Mouse (Mus musculus): ENCODE measurements around the gene Gcsam.

DNA sequence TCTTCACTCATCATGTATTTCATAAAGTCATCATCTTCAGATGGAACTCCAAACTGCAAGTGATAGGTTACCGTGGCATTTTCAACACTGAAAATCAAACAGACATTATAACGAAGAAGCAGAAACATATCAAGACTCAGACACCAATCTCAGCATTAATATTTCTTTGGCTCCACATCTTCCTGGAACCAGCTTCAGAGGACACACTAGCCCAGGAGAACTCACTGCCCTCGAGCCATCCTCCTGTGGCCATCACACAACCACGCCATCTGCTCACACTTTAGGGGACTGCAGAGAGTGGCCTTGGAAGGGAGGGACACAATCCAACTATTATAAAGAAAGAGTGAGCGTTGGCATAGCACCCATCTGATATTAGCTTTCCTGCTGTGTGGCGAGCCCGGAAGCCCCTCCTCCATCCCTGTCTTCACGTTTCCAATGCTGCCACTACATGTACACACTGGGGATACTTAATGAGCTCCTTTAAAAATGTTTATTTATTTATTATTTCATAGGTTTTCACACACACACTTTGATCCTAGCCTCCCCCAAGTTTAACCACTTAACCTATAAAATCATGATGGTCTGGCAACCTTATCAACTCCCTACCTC is 19.4 kb downstream of the Gcsam start:
- TF ChIP-seq USF1 (IDR thresholded peaks at IDR 0.05; ENCODE audit: low read depth) (no peak), CTCF (IDR thresholded peaks at IDR 0.05; ENCODE audit: control insufficient read depth, insufficient read depth, insufficient read length) (no peak), MAX (IDR thresholded peaks at IDR 0.05) (no peak), FOSL1 (IDR thresholded peaks at IDR 0.05; ENCODE audit: insufficient read depth, low read length, poor library complexity, severe bottlenecking) (no peak), CEBPB (IDR thresholded peaks at IDR 0.05; ENCODE audit: low read depth) (no peak), MYOG (IDR thresholded peaks at IDR 0.05; ENCODE audit: control insufficient read depth, extremely low read depth, insufficient read length) (no peak), MYOD1 (IDR thresholded peaks at IDR 0.05; ENCODE audit: control insufficient read depth, insufficient read length, low read depth) (no peak)

All from C2C12 (cell line).